Mouse (Mus musculus) CH12.LX (cell line): ENCODE measurements around the gene Rexo1. TPM values are rescaled to one million over a fixed set of nuclear protein-coding genes. Genes with fewer than 3 reads are reported as not detected.

ENCODE experiments used
- DNase-seq: peaks from one replicate; pipeline ENCODE4 v3.0.0-alpha.2; 2013; ENCODE audit errors: extremely low read depth
- H3K27ac ChIP-seq: 2 replicates; pipeline ENCODE4 v1.5.1; 2012; ENCODE audit warnings: low read depth, mild to moderate bottlenecking, control low read depth, moderate library complexity; ENCODE audit not compliant: insufficient read depth
- H3K27me3 ChIP-seq: replicated peaks from 2 replicates; pipeline ENCODE3; 2012; ENCODE audit warnings: inconsistent platforms
- H3K36me3 ChIP-seq, 2 experiments: replicated peaks in 1 of 2; 2 replicates each; pipeline versions ENCODE3 to v1.6.1; 2012; ENCODE audit warnings: inconsistent platforms in 1 of 2, low read length in 1 of 2, mild to moderate bottlenecking in 1 of 2, mixed read lengths in 1 of 2, moderate library complexity in 1 of 2; ENCODE audit not compliant: control insufficient read depth in 1 of 2, insufficient read depth in 1 of 2
- H3K4me1 ChIP-seq, 2 experiments: 2 replicates each; pipeline ENCODE4 v1.6.1; 2012; ENCODE audit warnings: inconsistent platforms in 1 of 2, moderate library complexity in 1 of 2; ENCODE audit not compliant: insufficient read depth in 2 of 2, control insufficient read depth in 1 of 2
- H3K4me2 ChIP-seq: 2 replicates; pipeline ENCODE4 v1.6.1; 2012; ENCODE audit warnings: low read depth, mild to moderate bottlenecking, control low read depth; ENCODE audit not compliant: poor library complexity, insufficient read depth, severe bottlenecking
- H3K4me3 ChIP-seq, 3 experiments: fragments of 150-350 bp in 1 of 3; sonication (generic) in 1 of 3; replicated peaks in 1 of 3; 2 replicates each; pipeline versions ENCODE3 to v1.5.1; 2011 to 2012; ENCODE audit warnings: low read depth in 2 of 3, low read length in 2 of 3, mild to moderate bottlenecking in 2 of 3, moderate library complexity in 2 of 3, control low read depth in 1 of 3, improper control_type of control experiment in 1 of 3, inconsistent platforms in 1 of 3, mixed read lengths in 1 of 3; ENCODE audit not compliant: poor library complexity in 1 of 3
- H3K79me2 ChIP-seq: replicated peaks from 2 replicates; pipeline ENCODE4 v1.6.1; 2012; ENCODE audit warnings: mild to moderate bottlenecking, moderate library complexity; ENCODE audit not compliant: control insufficient read depth, poor library complexity, insufficient read depth, severe bottlenecking; ENCODE audit errors: extremely low read depth
- H3K9ac ChIP-seq: 2 replicates; pipeline ENCODE4 v1.6.1; 2012; ENCODE audit warnings: low read depth, mild to moderate bottlenecking, control low read depth, moderate library complexity; ENCODE audit not compliant: insufficient read depth
- H3K9me3 ChIP-seq: replicated peaks from 2 replicates; pipeline ENCODE3; 2012; ENCODE audit warnings: low read length, inconsistent platforms, mixed read lengths
- CHD1 ChIP-seq: IDR thresholded peaks from 2 replicates; pipeline ENCODE4 v1.6.1; 2012; ENCODE audit warnings: low read depth, low read length, improper control_type of control experiment, inconsistent platforms
- CHD2 ChIP-seq: IDR thresholded peaks from 2 replicates; pipeline ENCODE4 v1.6.1; 2011; ENCODE audit warnings: low read length, improper control_type of control experiment
- EP300 ChIP-seq: IDR thresholded peaks from 2 replicates; pipeline ENCODE4 v1.6.1; 2011; ENCODE audit warnings: low read length, improper control_type of control experiment
- ETS1 ChIP-seq: conservative IDR thresholded peaks from 2 replicates; pipeline ENCODE4 v1.6.1; 2012; ENCODE audit warnings: low read depth, mild to moderate bottlenecking, inconsistent platforms, low read length, improper control_type of control experiment, moderate library complexity
- GABPA ChIP-seq: IDR thresholded peaks from 2 replicates; pipeline ENCODE4 v1.6.1; 2012; ENCODE audit warnings: low read depth, low read length, improper control_type of control experiment, inconsistent platforms; ENCODE audit not compliant: insufficient replicate concordance
- HCFC1 ChIP-seq: IDR thresholded peaks from 2 replicates; pipeline ENCODE4 v1.6.1; 2012; ENCODE audit warnings: low read depth, mild to moderate bottlenecking, inconsistent platforms, low read length, improper control_type of control experiment
- IRF4 ChIP-seq: IDR thresholded peaks from 2 replicates; pipeline ENCODE4 v1.6.1; 2014; ENCODE audit warnings: low read depth, mild to moderate bottlenecking, inconsistent platforms, low read length, improper control_type of control experiment
- KAT2A ChIP-seq: IDR thresholded peaks from 2 replicates; pipeline ENCODE4 v1.6.1; 2012; ENCODE audit warnings: low read length, improper control_type of control experiment, inconsistent platforms; ENCODE audit not compliant: insufficient replicate concordance
- MAX ChIP-seq: IDR thresholded peaks from 2 replicates; pipeline ENCODE4 v1.6.1; 2011; ENCODE audit warnings: low read length, improper control_type of control experiment
- MAZ ChIP-seq: IDR thresholded peaks from 2 replicates; pipeline ENCODE4 v1.6.1; 2012; ENCODE audit warnings: low read depth, mild to moderate bottlenecking, inconsistent platforms, low read length, improper control_type of control experiment, moderate library complexity
- MEF2A ChIP-seq: IDR thresholded peaks from 2 replicates; pipeline ENCODE4 v1.6.1; 2014; ENCODE audit warnings: low read depth, mild to moderate bottlenecking, inconsistent platforms, low read length, improper control_type of control experiment, borderline replicate concordance
- MYC ChIP-seq: IDR thresholded peaks from 2 replicates; pipeline ENCODE4 v1.6.1; 2011; ENCODE audit warnings: low read depth, mild to moderate bottlenecking, improper control_type of control experiment, low read length
- NELFE ChIP-seq: IDR thresholded peaks from 2 replicates; pipeline ENCODE4 v1.6.1; 2011; ENCODE audit warnings: low read depth, low read length, improper control_type of control experiment
- NRF1 ChIP-seq: IDR thresholded peaks from 2 replicates; pipeline ENCODE4 v1.6.1; 2014; ENCODE audit warnings: low read depth, mild to moderate bottlenecking, inconsistent platforms, low read length, improper control_type of control experiment, moderate library complexity
- PAX5 ChIP-seq: IDR thresholded peaks from 2 replicates; pipeline ENCODE4 v1.6.1; 2012; ENCODE audit warnings: low read length, inconsistent platforms, mixed read lengths
- POLR2A ChIP-seq: IDR thresholded peaks from 2 replicates; pipeline ENCODE4 v1.6.1; 2011; ENCODE audit warnings: low read depth, mild to moderate bottlenecking, improper control_type of control experiment, low read length
- RAD21 ChIP-seq: IDR thresholded peaks from 2 replicates; pipeline ENCODE4 v1.6.1; 2011; ENCODE audit warnings: low read depth, mild to moderate bottlenecking, low read length, improper control_type of control experiment, moderate library complexity
- RCOR1 ChIP-seq: conservative IDR thresholded peaks from 2 replicates; pipeline ENCODE4 v1.6.1; 2012; ENCODE audit warnings: low read depth, mild to moderate bottlenecking, inconsistent platforms, low read length, improper control_type of control experiment
- SMC3 ChIP-seq: IDR thresholded peaks from 2 replicates; pipeline ENCODE4 v1.6.1; 2011; ENCODE audit warnings: low read depth, low read length, improper control_type of control experiment
- TBP ChIP-seq: conservative IDR thresholded peaks from 2 replicates; pipeline ENCODE4 v1.6.1; 2011; ENCODE audit warnings: low read depth, low read length, improper control_type of control experiment
- TCF12 ChIP-seq: IDR thresholded peaks from 2 replicates; pipeline ENCODE4 v1.6.1; 2014; ENCODE audit warnings: low read depth, mild to moderate bottlenecking, inconsistent platforms, low read length, improper control_type of control experiment
- UBTF ChIP-seq: IDR thresholded peaks from 2 replicates; pipeline ENCODE4 v1.6.1; 2012; ENCODE audit warnings: low read depth, mild to moderate bottlenecking, inconsistent platforms, low read length, improper control_type of control experiment, moderate library complexity
- USF1 ChIP-seq: IDR thresholded peaks from 2 replicates; pipeline ENCODE4 v1.6.1; 2014; ENCODE audit warnings: low read depth, mild to moderate bottlenecking, inconsistent platforms, low read length, improper control_type of control experiment
- USF2 ChIP-seq: conservative IDR thresholded peaks from 2 replicates; pipeline ENCODE4 v1.6.1; 2011; ENCODE audit warnings: low read depth, low read length, improper control_type of control experiment
- ZC3H11A ChIP-seq: IDR thresholded peaks from 2 replicates; pipeline ENCODE4 v1.6.1; 2012; ENCODE audit warnings: low read depth, mild to moderate bottlenecking, inconsistent platforms, low read length, improper control_type of control experiment
- ZMIZ1 ChIP-seq: IDR thresholded peaks from 2 replicates; pipeline ENCODE4 v1.6.1; 2012; ENCODE audit warnings: low read depth, mild to moderate bottlenecking, inconsistent platforms, low read length, improper control_type of control experiment
- ZNF384 ChIP-seq: IDR thresholded peaks from 2 replicates; pipeline ENCODE4 v1.6.1; 2012; ENCODE audit warnings: low read depth, low read length, improper control_type of control experiment, inconsistent platforms
- dilution Hi-C: fragments of 300-500 bp; cut with MboI; formaldehyde crosslinking; loops from 2 replicates; pipeline ENCODE4 v1.14.3; 2020; ENCODE audit warnings: low sequenced_read_pairs; ENCODE audit not compliant: extremely low pct_unique_long_range_greater_than_20kb, extremely low pct_ligation_motif_present
- in situ Hi-C: fragments of 300-500 bp; cut with MboI; formaldehyde crosslinking; loops from 3 replicates; pipeline ENCODE4 v1.14.3; 2019; ENCODE audit warnings: low sequenced_read_pairs, low pct_ligation_motif_present, low pct_unique_long_range_greater_than_20kb, mixed read lengths
- polyA plus RNA-seq: library from polyadenylated mRNA; unstranded; fragments of >175 nt; gene quantifications from 2 replicates; pipeline ENCODE4 v1.2.1, GENCODE M21; 2012; ENCODE audit warnings: low read depth; ENCODE audit not compliant: insufficient read length
- total RNA-seq, 2 experiments: library from RNA; depleted of rRNA; stranded (reverse); fragments of 300-350 nt in 1 of 2; fragments of >200 nt in 1 of 2; gene quantifications; 2 replicates each; pipeline ENCODE4 v1.2.3; 2012 to 2014

Gene Rexo1
- total and polyA plus RNA-seq, 3 experiments, result 7.0 to 41.9 (median 17.7) TPM

DNA sequence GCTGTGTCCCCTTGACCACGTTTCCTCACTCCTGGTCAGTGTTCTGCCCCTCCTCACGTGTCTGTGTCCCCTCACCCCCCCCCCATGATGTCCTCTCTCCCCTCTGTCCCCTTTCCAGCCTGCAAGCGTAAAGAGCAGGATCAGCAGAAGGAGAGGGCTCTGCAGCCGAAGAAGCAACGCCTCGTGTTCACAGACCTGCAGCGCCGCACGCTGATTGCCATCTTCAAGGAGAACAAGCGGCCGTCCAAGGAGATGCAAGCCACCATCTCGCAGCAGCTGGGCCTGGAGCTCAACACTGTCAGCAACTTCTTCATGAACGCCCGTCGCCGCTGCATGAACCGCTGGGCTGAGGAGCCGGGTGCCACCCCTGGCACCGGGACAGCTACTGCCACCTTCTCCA is 47.6 kb downstream of the Rexo1 start:
- Histone ChIP-seq H3K36me3 (no peaks in the 10 kb centered on the region), H3K79me2 (no peaks in the 10 kb centered on the region), H3K9ac (no peak overlapping the region), H3K27me3 (peaks cover 70% of the 10 kb centered on the region), H3K9me3 (peaks cover 2% of the 10 kb centered on the region), H3K4me2 (no peak overlapping the region), H3K4me3 (no peak overlapping the region)
- dilution Hi-C loops, result no loop called here
- no peak for DNase-seq
- no peak for TF ChIP-seq NELFE
- TF ChIP-seq IRF4, result no peak
- TF ChIP-seq, all 38 proteins: peak for 0
- H3K27ac ChIP-seq, result no peak overlapping the region
- peaks cover 0 to 16% of the 10 kb centered on the region in 2 experiments; a peak in 2 of 4 replicates for H3K4me1 ChIP-seq
- in situ Hi-C loops, result no loop called here

DNA sequence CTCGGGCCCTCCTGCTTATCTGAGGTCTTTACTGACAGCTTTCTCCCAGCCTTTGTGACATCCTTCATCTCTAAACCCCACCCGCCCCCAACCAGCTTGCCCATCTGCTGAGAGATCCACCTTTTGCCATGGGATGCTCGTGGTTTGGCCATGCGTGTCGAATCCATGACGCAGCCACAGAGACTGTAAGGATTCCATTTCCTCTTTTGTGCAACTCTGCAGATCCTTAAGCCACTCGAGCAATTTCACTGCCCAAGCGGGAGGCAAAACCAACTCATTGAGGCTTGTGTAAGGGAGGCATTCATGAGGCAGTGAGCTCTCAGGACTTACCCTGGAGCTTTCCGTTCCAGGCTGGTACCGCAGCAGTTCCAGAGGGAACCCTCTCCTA is 51.1 kb downstream of the Rexo1 start:
- peaks cover 79% of the 10 kb centered on the region for H3K27me3 ChIP-seq

DNA sequence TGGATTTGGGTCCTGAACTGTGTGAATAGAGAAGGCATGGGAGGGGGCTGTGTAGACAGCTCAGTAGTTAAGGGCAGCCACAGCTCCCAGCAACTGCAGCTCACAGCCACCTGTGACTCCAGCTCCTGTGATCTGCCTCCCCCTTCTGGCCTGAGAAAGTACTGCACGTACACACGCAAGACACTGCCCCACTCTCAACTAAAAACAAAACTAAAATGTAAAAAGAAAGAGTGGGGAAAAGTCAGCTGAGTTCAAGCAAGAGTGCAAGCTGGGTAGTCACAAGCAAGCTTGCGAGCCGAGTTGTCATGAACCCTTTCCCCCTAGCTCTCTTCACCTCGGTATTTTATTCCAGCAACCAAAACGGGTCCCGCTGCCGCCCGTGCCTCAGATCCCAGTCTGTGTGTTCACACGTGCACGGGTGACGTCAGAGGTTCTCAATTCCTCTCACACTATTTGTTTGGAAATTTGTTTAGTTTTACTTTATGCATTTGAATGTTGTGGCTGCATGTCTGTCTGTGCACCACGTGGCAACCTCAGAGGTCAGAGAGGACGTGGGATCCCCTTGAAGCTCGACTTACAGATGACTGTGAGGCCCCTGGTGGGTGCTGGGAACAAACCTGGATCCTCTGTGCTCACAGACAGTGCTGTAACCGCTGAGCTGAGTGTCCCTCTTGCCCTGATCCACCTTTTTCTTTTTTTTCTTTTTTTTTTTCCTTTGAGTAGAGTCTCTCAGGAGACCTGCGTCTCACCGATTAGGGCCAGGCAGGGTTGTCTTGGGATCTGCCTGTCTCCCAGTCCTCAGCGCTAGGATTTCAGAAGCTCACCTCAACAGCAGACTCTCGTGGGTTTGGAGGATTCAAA is 51.7 kb downstream of the Rexo1 start:
- no peaks in the 10 kb centered on the region for H3K79me2 ChIP-seq
- DNase-seq, result peak; percentile 84
- dilution Hi-C loops (no loop called here), in situ Hi-C loops (loop anchor here (5.0 kb wide), 2 partner anchors 62 to 137 kb away; no protein-coding TSS in a partner anchor)
- H3K9me3 ChIP-seq, result peaks cover 2% of the 10 kb centered on the region
- H3K4me3 ChIP-seq, result peak overlapping the region; percentile 16 to 29 (median 18)
- H3K4me1 ChIP-seq, result peaks cover 0 to 26% of the 10 kb centered on the region in 2 experiments; a peak in 2 of 4 replicates
- H3K4me2 ChIP-seq, result peak overlapping the region; percentile 64
- H3K27ac ChIP-seq, result no peak overlapping the region
- no peaks in the 10 kb centered on the region for H3K36me3 ChIP-seq
- peaks cover 76% of the 10 kb centered on the region for H3K27me3 ChIP-seq
- H3K9ac ChIP-seq, result peak overlapping the region; percentile 4; the same call in 1 of the 2 replicates
- TF ChIP-seq CHD2, result no peak
- peak; percentile 39 for TF ChIP-seq USF1
- TF ChIP-seq ZC3H11A, result peak; percentile 50
- peak; percentile 39; the same call in 1 of the 2 replicates for TF ChIP-seq MAZ
- peak; percentile 50; the same call in 1 of the 2 replicates for TF ChIP-seq EP300
- TF ChIP-seq RAD21, result peak; percentile 91
- no peak; the same call in 1 of the 2 replicates for TF ChIP-seq RCOR1
- no peak for TF ChIP-seq ZMIZ1
- peak; percentile 5; the same call in 1 of the 2 replicates for TF ChIP-seq HCFC1
- peak; percentile 94 for TF ChIP-seq SMC3
- peak; percentile 90 for TF ChIP-seq MYC
- TF ChIP-seq CHD1, result no peak
- TF ChIP-seq ZNF384, result peak; percentile 77
- peak; percentile 57 for TF ChIP-seq MEF2A
- 0 out of 2 replicates have a peak, but pooled peaks have one; percentile 46 for TF ChIP-seq UBTF
- TF ChIP-seq IRF4, result peak; percentile 82

More for the DNA sequence above, 51.1 kb downstream of the Rexo1 start:
- in situ Hi-C loops, result no loop called here
- no peak overlapping the region for H3K27ac ChIP-seq
- H3K4me3 ChIP-seq, result no peak overlapping the region
- H3K4me2 ChIP-seq, result peak overlapping the region; percentile 64
- no peaks in the 10 kb centered on the region for H3K79me2 ChIP-seq
- dilution Hi-C loops, result no loop called here
- H3K36me3 ChIP-seq, result no peaks in the 10 kb centered on the region
- DNase-seq, result peak; percentile 23
- peaks cover 2% of the 10 kb centered on the region for H3K9me3 ChIP-seq
- H3K9ac ChIP-seq, result no peak overlapping the region
- peaks cover 0 to 26% of the 10 kb centered on the region in 2 experiments; a peak in 2 of 4 replicates for H3K4me1 ChIP-seq
- TF ChIP-seq HCFC1, result no peak
- TF ChIP-seq POLR2A, result no peak
- no peak for TF ChIP-seq KAT2A
- no peak for TF ChIP-seq PAX5
- no peak for TF ChIP-seq ZNF384
- no peak for TF ChIP-seq NRF1
- TF ChIP-seq ETS1, result no peak
- TF ChIP-seq USF2, result no peak
- no peak for TF ChIP-seq SMC3
- no peak for TF ChIP-seq IRF4
- no peak for TF ChIP-seq GABPA
- TF ChIP-seq MEF2A, result no peak
- TF ChIP-seq TCF12, result no peak
- no peak for TF ChIP-seq MAX
- no peak for TF ChIP-seq TBP
- TF ChIP-seq, all 38 proteins: peak for 0
